Mouse (Mus musculus): ENCODE measurements around the gene Spa17.

DNA sequence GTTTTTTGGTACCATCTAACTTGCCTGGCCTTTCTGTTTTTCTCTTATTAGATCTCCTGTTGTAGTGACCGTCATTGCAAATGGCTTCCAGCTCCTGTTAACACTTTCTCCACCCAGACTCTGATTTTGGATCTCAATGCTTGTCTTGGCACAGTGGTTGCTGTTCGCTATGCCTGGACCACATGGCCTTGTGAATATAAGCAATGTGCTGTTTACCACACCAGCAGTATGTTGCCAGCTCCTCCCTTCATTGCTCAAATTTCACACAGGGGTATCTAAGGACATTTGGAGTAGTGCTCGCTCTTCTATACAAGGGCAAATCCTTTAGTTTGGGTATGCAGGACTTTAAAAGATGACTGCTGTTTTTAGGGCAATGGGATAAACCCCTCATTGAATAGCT is 32.7 kb upstream of the Spa17 start:
- TF ChIP-seq MAX (IDR thresholded peaks at IDR 0.05; ENCODE audit: low read depth) (no peak), POLR2A (IDR thresholded peaks at IDR 0.05; ENCODE audit: insufficient read length, low read depth) (no peak), POLR2AphosphoS2 (IDR thresholded peaks at IDR 0.05; ENCODE audit: insufficient read length, low read depth) (no peak), USF1 (IDR thresholded peaks at IDR 0.05; ENCODE audit: low read depth) (no peak), TCF3 (IDR thresholded peaks at IDR 0.05; ENCODE audit: insufficient read length, low read depth) (no peak), SRF (IDR thresholded peaks at IDR 0.05; ENCODE audit: control insufficient read depth, insufficient read length, low read depth) (no peak), TCF12 (IDR thresholded peaks at IDR 0.05; ENCODE audit: insufficient read depth, poor library complexity, severe bottlenecking) (no peak)
